Mouse (Mus musculus) cerebellum, adult 9-11 months (tissue): ENCODE results near the gene Cercam.
"Not testable (repeated sequence)": the region's sequence is repeated elsewhere in the genome, so short reads cannot be mapped to it uniquely, and the experiment has no call there.

Experiments used
- DNase-seq: peaks from one replicate; pipeline ENCODE4 v3.0.0; 2022

Gene Cercam

GRCm38 (mm10) chr2:29902194-29902593 lies 33.2 kb downstream of the Cercam start:
- no peak for DNase-seq

DNA sequence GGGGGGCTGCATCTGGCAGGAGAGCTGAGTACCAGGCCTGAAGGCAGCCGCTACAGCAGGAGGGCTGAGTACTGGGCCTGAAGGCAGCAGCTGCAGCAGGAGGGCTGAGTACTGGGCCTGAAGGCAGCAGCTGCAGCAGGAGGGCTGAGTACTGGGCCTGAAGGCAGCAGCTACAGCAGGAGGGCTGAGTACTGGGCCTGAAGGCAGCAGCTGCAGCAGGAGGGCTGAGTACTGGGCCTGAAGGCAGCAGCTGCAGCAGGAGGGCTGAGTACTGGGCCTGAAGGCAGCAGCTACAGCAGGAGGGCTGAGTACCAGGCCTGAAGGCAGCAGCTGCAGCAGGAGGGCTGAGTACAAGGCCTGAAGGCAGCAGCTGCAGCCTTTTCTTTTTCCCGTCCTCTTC lies 39.2 kb downstream of the Cercam start:
- DNase-seq = not testable (repeated sequence)

- no peak for DNase-seq
Observed at GRCm38 (mm10) chr2:29910042-29910441, 41.1 kb downstream of the Cercam start.

DNA sequence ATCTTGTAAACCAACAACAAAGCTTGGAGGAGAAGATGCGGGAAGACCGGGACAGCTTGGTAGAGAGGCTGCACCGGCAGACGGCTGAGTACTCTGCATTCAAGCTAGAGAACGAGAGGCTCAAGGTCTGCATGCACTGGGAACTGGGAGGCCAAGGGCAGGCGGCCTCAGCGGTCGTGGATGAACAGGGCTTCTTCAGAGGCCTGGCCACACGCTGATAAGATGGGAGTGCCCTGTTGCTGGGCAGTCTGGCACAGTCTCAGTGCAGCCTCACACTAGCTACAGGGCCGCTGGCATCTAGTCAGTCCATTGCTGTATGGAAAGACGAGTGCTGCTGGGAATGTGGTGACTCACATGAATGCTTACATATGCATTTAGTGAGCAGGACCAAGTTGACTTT lies 48.7 kb downstream of the Cercam start:
- no peak for DNase-seq

- peak; percentile 60 for DNase-seq
Observed at GRCm38 (mm10) chr2:29922011-29922410, 53.0 kb downstream of the Cercam start.

DNA sequence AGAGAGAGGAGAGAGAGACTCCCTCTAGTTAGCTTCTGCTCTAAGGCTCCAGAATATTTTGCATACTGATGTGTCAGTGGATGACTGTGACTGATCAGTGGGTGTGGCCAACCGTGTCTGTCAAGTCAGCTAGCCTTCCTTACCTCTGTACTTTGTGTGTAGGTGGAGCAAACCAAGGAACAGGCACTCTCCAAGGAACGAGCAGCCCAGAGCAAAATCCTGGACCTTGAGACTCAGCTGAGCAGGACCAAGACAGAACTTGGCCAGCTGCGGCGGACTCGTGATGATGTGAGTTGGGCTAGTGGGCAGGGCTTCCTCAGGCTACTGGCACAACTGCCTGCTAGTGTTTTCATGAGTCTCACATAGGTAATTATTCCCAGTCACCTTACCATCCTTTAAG lies 57.6 kb downstream of the Cercam start:
- DNase-seq = no peak

DNA sequence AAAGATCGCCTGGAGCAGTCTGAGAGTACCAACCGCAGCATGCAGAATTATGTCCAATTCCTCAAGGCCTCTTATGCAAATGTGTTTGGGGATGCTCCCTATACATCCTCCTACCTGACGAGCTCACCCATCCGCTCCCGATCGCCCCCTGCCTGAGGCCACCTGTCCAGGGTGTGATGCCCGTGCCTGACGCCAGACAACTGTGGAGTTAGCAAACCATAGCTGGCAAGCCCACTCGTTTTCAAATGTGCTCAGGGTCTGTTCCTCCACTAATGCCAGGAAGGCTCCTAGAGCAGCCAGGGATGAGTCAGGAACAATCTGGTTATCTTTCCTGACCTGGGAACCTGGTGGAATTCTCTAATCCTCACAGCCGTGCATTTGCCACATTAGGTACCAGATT lies 61.5 kb downstream of the Cercam start:
- peak; percentile 99 for DNase-seq

- DNase-seq = peak; percentile 57
Observed at GRCm38 (mm10) chr2:29931194-29931593, 62.2 kb downstream of the Cercam start.
